Mouse (Mus musculus) midbrain, embryonic 11.5 days (tissue): ENCODE data around the gene Cep72. TPM values are rescaled to one million over a fixed set of nuclear protein-coding genes. Genes with fewer than 3 reads are reported as not detected.
"Not testable (repeated sequence)": the region's sequence is repeated elsewhere in the genome, so short reads cannot be mapped to it uniquely, and the experiment has no call there.

ENCODE experiments used
- ATAC-seq: fragments of 200-750 bp; cut with Nextera tagmentation; 2 replicates; pipeline ENCODE4 v1.8.0; 2017; ENCODE audit warnings: moderate TSS enrichment, moderate library complexity; ENCODE audit not compliant: low FRiP score
- DNase-seq: peaks from one replicate; pipeline ENCODE4 v3.0.0; 2015; ENCODE audit warnings: low spot score; ENCODE audit errors: missing footprints
- H3K27ac ChIP-seq: fragments of 300-500 bp; sonication (generic); 2 replicates; pipeline ENCODE4 v1.5.1; 2014; ENCODE audit warnings: low read depth, low read length
- H3K27me3 ChIP-seq: fragments of 300-500 bp; sonication (generic); 2 replicates; pipeline ENCODE4 v1.6.1; 2014; ENCODE audit warnings: mild to moderate bottlenecking, low read length, moderate library complexity, mixed read lengths; ENCODE audit not compliant: control insufficient read depth, insufficient read depth
- H3K36me3 ChIP-seq: fragments of 300-500 bp; sonication (generic); 2 replicates; pipeline ENCODE4 v1.6.1; 2014; ENCODE audit warnings: mild to moderate bottlenecking, low read length, moderate library complexity, mixed read lengths; ENCODE audit not compliant: control insufficient read depth, insufficient read depth
- H3K4me1 ChIP-seq: fragments of 300-500 bp; sonication (generic); 2 replicates; pipeline ENCODE4 v1.6.1; 2014; ENCODE audit warnings: low read length; ENCODE audit not compliant: control insufficient read depth, insufficient read depth
- H3K4me2 ChIP-seq: fragments of 300-500 bp; sonication (generic); 2 replicates; pipeline ENCODE4 v1.6.1; 2014; ENCODE audit warnings: mild to moderate bottlenecking, moderate library complexity
- H3K4me3 ChIP-seq: fragments of 300-500 bp; sonication (generic); 2 replicates; pipeline ENCODE4 v1.5.1; 2014; ENCODE audit warnings: low read depth, low read length
- H3K9ac ChIP-seq: fragments of 300-500 bp; sonication (generic); 2 replicates; pipeline ENCODE4 v1.6.1; 2014; ENCODE audit warnings: low read length
- H3K9me3 ChIP-seq: fragments of 300-500 bp; sonication (generic); 2 replicates; pipeline ENCODE4 v1.6.1; 2016; ENCODE audit warnings: low read length; ENCODE audit not compliant: control insufficient read depth
- WGBS: fragments of 180-500 bp; shearing (Covaris S2); extraction: QIAGEN DNeasy Blood & Tissue Kit; methylation state at CpG from one replicate; pipeline ENCODE4 v1.1.7; 2014; 5-methylcytosine and 5-hydroxymethylcytosine counted together
- polyA plus RNA-seq: library from polyadenylated mRNA; unstranded; fragments of >200 nt; fragmentation: Nextera tagmentation; extraction: Ambion mirVana; gene quantifications from 2 replicates; pipeline ENCODE4 v1.2.1, GENCODE M21; 2014

Cep72 gene
- polyA plus RNA-seq, 1 experiment from 2014 or later, result 23.5 TPM

- Histone ChIP-seq H3K4me2 (no peak overlapping the region), H3K9ac (no peak overlapping the region), H3K36me3 (no peaks in the 10 kb centered on the region), H3K9me3 (no peaks in the 10 kb centered on the region), H3K4me3 (no peak overlapping the region), H3K27ac (no peak overlapping the region), H3K4me1 (no peaks in the 10 kb centered on the region), H3K27me3 (no peaks in the 10 kb centered on the region)
- DNase-seq (no peak), ATAC-seq (no peak)
- WGBS, result 72% methylated on average over 3 of the region's 3 CpGs
These were observed 28.2 kb upstream of the Cep72 start for GRCm38 (mm10) chr13:74090265-74090664.

- Histone ChIP-seq H3K36me3 (no peaks in the 10 kb centered on the region), H3K27me3 (no peaks in the 10 kb centered on the region), H3K27ac (no peak overlapping the region), H3K9me3 (no peaks in the 10 kb centered on the region), H3K4me2 (no peak overlapping the region), H3K4me3 (no peak overlapping the region), H3K9ac (no peak overlapping the region), H3K4me1 (no peaks in the 10 kb centered on the region)
- 89% methylated on average over 7 of the region's 7 CpGs for WGBS
- DNase-seq (no peak), ATAC-seq (no peak)
These were observed 11.3 kb upstream of the Cep72 start for GRCm38 (mm10) chr13:74073369-74073768.

- Histone ChIP-seq H3K4me2 (no peak overlapping the region), H3K4me3 (no peak overlapping the region), H3K9ac (no peak overlapping the region), H3K9me3 (no peaks in the 10 kb centered on the region), H3K27me3 (no peaks in the 10 kb centered on the region), H3K27ac (no peak overlapping the region), H3K36me3 (no peaks in the 10 kb centered on the region), H3K4me1 (no peaks in the 10 kb centered on the region)
- no peak for DNase-seq
- ATAC-seq, result no peak
- 74% methylated on average over 3 of the region's 3 CpGs for WGBS
These were observed 9.6 kb upstream of the Cep72 start for GRCm38 (mm10) chr13:74071714-74072113.

GRCm38 (mm10) chr13:74071244-74071643 is 9.1 kb upstream of the Cep72 start:
- 74% methylated on average over 1 of the region's 1 CpGs for WGBS
- H3K27ac ChIP-seq, H3K4me2 ChIP-seq, H3K36me3 ChIP-seq, H3K9ac ChIP-seq, H3K9me3 ChIP-seq, H3K27me3 ChIP-seq, DNase-seq, H3K4me3 ChIP-seq, ATAC-seq, H3K4me1 ChIP-seq: not testable (repeated sequence)

GRCm38 (mm10) chr13:74066576-74066975 is 4.5 kb upstream of the Cep72 start:
- ATAC-seq, result no peak
- Histone ChIP-seq H3K4me1 (no peaks in the 10 kb centered on the region), H3K4me3 (no peak overlapping the region), H3K9ac (no peak overlapping the region), H3K27ac (no peak overlapping the region), H3K4me2 (no peak overlapping the region), H3K27me3 (no peaks in the 10 kb centered on the region), H3K36me3 (no peaks in the 10 kb centered on the region), H3K9me3 (no peaks in the 10 kb centered on the region)
- 79% methylated on average over 1 of the region's 1 CpGs for WGBS
- no peak for DNase-seq

GRCm38 (mm10) chr13:74063340-74064050 is 1.4 kb upstream of the Cep72 start:
- Histone ChIP-seq H3K4me1 (no peaks in the 10 kb centered on the region), H3K36me3 (no peaks in the 10 kb centered on the region), H3K4me2 (no peak overlapping the region), H3K9me3 (no peaks in the 10 kb centered on the region), H3K27ac (no peak overlapping the region), H3K4me3 (no peak overlapping the region), H3K27me3 (no peaks in the 10 kb centered on the region), H3K9ac (no peak overlapping the region)
- DNase-seq (no peak), ATAC-seq (no peak)
- 79% methylated on average over 1 of the region's 1 CpGs for WGBS

GRCm38 (mm10) chr13:74062378-74063128 is 454 bp upstream of the Cep72 start:
- peaks cover 3% of the 10 kb centered on the region; the same call in 1 of the 2 replicates for H3K36me3 ChIP-seq
- no peak for ATAC-seq
- DNase-seq, result no peak

GRCm38 (mm10) chr13:74058081-74058480 is 4.0 kb downstream of the Cep72 start:
- Histone ChIP-seq H3K27me3 (no peaks in the 10 kb centered on the region), H3K27ac (no peak overlapping the region), H3K4me1 (no peaks in the 10 kb centered on the region), H3K36me3 (peaks cover 3% of the 10 kb centered on the region), H3K9me3 (no peaks in the 10 kb centered on the region), H3K4me3 (no peak overlapping the region), H3K9ac (no peak overlapping the region), H3K4me2 (no peak overlapping the region)
- ATAC-seq (no peak), DNase-seq (no peak)
- WGBS, result 93% methylated on average over 9 of the region's 9 CpGs

More at GRCm38 (mm10) chr13:74062378-74063128, 454 bp upstream of the Cep72 start:
- Histone ChIP-seq H3K9me3 (no peaks in the 10 kb centered on the region), H3K27ac (no peak overlapping the region), H3K9ac (peak overlapping the region; percentile 88), H3K4me3 (peak overlapping the region; percentile 82), H3K27me3 (no peaks in the 10 kb centered on the region), H3K4me1 (no peaks in the 10 kb centered on the region), H3K4me2 (peak overlapping the region; percentile 53)
- 31% methylated on average over 10 of the region's 11 CpGs for WGBS

- no peak overlapping the region for H3K4me3 ChIP-seq
- no peaks in the 10 kb centered on the region for H3K9me3 ChIP-seq
- no peaks in the 10 kb centered on the region for H3K27me3 ChIP-seq
- DNase-seq (no peak), ATAC-seq (no peak)
- 94% methylated on average over 1 of the region's 1 CpGs for WGBS
- H3K4me1 ChIP-seq, result no peaks in the 10 kb centered on the region
- no peak overlapping the region for H3K27ac ChIP-seq
- H3K36me3 ChIP-seq, result peaks cover 7% of the 10 kb centered on the region
- H3K4me2 ChIP-seq, result no peak overlapping the region
- H3K9ac ChIP-seq, result no peak overlapping the region
These were observed 5.9 kb downstream of the Cep72 start for GRCm38 (mm10) chr13:74056194-74056593.
